Mouse (Mus musculus): ENCODE results near the gene Sipa1l1.

Gene Sipa1l1

GRCm38 (mm10) chr12:82409686-82410472 lies 240.8 kb downstream of the Sipa1l1 start:
- no peak for DNase-seq (ENCODE audit: low read depth in 1 of 2, low spot score in 2 of 2)

- DNase-seq (ENCODE audit: low read depth in 1 of 2, low spot score in 2 of 2): no peak
These were observed 243.3 kb downstream of the Sipa1l1 start for GRCm38 (mm10) chr12:82412291-82413032.

GRCm38 (mm10) chr12:82415690-82416364 lies 246.7 kb downstream of the Sipa1l1 start:
- DNase-seq (ENCODE audit: low read depth in 1 of 2, low spot score in 2 of 2): no peak

- no peak for DNase-seq (ENCODE audit: low read depth in 1 of 2, low spot score in 2 of 2)
These were observed 249.9 kb downstream of the Sipa1l1 start for GRCm38 (mm10) chr12:82419027-82419426.

GRCm38 (mm10) chr12:82424783-82425182 lies 255.7 kb downstream of the Sipa1l1 start:
- DNase-seq (ENCODE audit: low read depth in 1 of 2, low spot score in 2 of 2): no peak

GRCm38 (mm10) chr12:82425853-82426252 lies 256.7 kb downstream of the Sipa1l1 start:
- DNase-seq (ENCODE audit: low read depth in 1 of 2, low spot score in 2 of 2): no peak

GRCm38 (mm10) chr12:82427416-82427815 lies 258.3 kb downstream of the Sipa1l1 start:
- no peak for DNase-seq (ENCODE audit: low read depth in 1 of 2, low spot score in 2 of 2)

- DNase-seq (ENCODE audit: low read depth in 1 of 2, low spot score in 2 of 2): no peak
These were observed 259.3 kb downstream of the Sipa1l1 start for GRCm38 (mm10) chr12:82428466-82428865.

GRCm38 (mm10) chr12:82433311-82433710 lies 264.2 kb downstream of the Sipa1l1 start:
- DNase-seq (ENCODE audit: low read depth in 1 of 2, low spot score in 2 of 2): no peak

GRCm38 (mm10) chr12:82434591-82434990 lies 265.5 kb downstream of the Sipa1l1 start:
- DNase-seq (ENCODE audit: low read depth in 1 of 2, low spot score in 2 of 2): no peak

GRCm38 (mm10) chr12:82441479-82441878 lies 272.4 kb downstream of the Sipa1l1 start:
- DNase-seq (ENCODE audit: low read depth in 1 of 2, low spot score in 2 of 2): no peak

GRCm38 (mm10) chr12:82446609-82447024 lies 277.5 kb downstream of the Sipa1l1 start:
- no peak for DNase-seq (ENCODE audit: low read depth in 1 of 2, low spot score in 2 of 2)

- DNase-seq (ENCODE audit: low read depth in 1 of 2, low spot score in 2 of 2): no peak
These were observed 279.2 kb downstream of the Sipa1l1 start for GRCm38 (mm10) chr12:82448129-82448815.

GRCm38 (mm10) chr12:82452428-82452827 lies 283.3 kb downstream of the Sipa1l1 start:
- DNase-seq (ENCODE audit: low read depth in 1 of 2, low spot score in 2 of 2): no peak

GRCm38 (mm10) chr12:82454415-82454814 lies 285.3 kb downstream of the Sipa1l1 start:
- no peak for DNase-seq (ENCODE audit: low read depth in 1 of 2, low spot score in 2 of 2)

- DNase-seq (ENCODE audit: low read depth in 1 of 2, low spot score in 2 of 2): no peak
These were observed 286.7 kb downstream of the Sipa1l1 start for GRCm38 (mm10) chr12:82455700-82456413.

GRCm38 (mm10) chr12:82456414-82456805 lies 287.3 kb downstream of the Sipa1l1 start:
- DNase-seq (ENCODE audit: low read depth in 1 of 2, low spot score in 2 of 2): no peak

- no peak for DNase-seq (ENCODE audit: low read depth in 1 of 2, low spot score in 2 of 2)
These were observed 288.5 kb downstream of the Sipa1l1 start for GRCm38 (mm10) chr12:82457609-82458008.

GRCm38 (mm10) chr12:82458017-82458416 lies 288.9 kb downstream of the Sipa1l1 start:
- no peak for DNase-seq (ENCODE audit: low read depth in 1 of 2, low spot score in 2 of 2)

- no peak for DNase-seq (ENCODE audit: low read depth in 1 of 2, low spot score in 2 of 2)
These were observed 298.1 kb downstream of the Sipa1l1 start for GRCm38 (mm10) chr12:82467234-82467633.

GRCm38 (mm10) chr12:82467641-82468040 lies 298.5 kb downstream of the Sipa1l1 start:
- DNase-seq (ENCODE audit: low read depth in 1 of 2, low spot score in 2 of 2): no peak
